Mouse (Mus musculus): ENCODE measurements around the gene Cptp.
A peak's percentile ranks its signal among the peaks of the same experiment; 100 is the strongest.

Gene Cptp

DNA sequence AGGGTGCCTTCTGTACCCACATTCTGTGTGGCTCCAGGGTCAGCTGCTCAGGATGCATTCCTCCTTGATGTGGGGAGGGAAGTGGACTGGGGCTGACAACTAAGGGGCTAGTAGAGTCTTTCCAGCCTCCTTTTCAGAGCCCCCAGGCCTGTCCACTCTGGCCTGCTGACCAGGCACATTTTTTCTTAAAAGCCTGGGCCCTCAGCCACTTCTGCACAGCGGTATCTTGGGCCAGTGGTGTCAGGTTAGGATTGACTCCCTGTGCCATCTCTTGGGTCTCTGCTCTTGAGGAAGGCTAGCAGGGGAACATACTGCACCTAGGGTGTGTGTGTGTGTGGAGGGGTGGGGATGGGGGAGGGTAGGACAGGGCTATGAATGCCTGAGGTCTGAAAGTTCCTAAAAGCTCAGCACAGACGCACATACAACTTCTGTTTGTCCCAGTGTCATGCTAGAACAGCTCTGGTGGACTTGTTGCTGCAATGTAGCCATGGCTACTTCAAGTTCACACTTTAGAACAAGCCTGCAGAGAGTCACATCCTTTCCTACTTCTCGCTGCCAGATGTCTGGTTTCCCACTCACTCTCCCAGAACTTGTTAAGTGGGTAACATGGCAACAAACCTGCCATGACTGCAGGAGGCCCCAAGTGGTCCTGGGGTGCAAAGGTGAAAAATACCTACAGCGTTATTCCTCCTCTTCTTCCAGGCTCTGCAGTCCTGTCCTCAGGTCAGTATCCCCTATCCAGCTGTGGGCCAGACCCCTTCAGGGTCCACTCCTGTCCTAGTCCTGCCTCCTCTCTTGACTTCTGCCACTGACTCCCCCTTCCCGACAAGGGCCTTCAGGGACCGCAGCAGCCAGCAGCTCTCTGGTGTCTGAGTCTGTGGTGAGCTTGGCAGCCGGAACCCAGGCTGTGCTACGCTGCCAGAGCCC lies 28.9 kb downstream of the Cptp start:
- DNase-seq, result no peak

DNA sequence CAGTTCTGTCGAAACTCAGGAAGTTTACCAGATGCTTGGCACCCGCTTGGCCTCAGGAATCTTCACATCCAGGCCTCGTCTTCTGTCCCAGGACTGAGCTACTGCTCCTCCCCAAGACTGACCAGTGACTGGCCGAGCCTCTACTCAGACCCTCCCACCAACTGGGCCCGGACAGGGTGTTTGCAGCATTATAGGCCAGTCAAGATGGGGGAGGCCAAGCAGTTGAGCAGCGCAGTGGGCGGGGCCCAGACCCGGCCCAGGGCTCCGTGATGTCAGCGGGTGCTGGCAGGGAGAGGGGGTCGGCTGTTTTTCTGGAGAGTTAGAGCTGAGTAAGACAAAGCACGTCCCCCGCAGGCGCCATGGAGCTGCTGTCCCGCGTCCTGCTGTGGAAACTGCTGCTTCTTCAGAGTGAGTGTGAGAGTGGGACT lies 29.7 kb downstream of the Cptp start, which contains the start of gene Mxra8:
TSS of gene Mxra8 (plus strand) at position 198 of the 428 bp plus-strand sequence.
- no peak for DNase-seq

DNA sequence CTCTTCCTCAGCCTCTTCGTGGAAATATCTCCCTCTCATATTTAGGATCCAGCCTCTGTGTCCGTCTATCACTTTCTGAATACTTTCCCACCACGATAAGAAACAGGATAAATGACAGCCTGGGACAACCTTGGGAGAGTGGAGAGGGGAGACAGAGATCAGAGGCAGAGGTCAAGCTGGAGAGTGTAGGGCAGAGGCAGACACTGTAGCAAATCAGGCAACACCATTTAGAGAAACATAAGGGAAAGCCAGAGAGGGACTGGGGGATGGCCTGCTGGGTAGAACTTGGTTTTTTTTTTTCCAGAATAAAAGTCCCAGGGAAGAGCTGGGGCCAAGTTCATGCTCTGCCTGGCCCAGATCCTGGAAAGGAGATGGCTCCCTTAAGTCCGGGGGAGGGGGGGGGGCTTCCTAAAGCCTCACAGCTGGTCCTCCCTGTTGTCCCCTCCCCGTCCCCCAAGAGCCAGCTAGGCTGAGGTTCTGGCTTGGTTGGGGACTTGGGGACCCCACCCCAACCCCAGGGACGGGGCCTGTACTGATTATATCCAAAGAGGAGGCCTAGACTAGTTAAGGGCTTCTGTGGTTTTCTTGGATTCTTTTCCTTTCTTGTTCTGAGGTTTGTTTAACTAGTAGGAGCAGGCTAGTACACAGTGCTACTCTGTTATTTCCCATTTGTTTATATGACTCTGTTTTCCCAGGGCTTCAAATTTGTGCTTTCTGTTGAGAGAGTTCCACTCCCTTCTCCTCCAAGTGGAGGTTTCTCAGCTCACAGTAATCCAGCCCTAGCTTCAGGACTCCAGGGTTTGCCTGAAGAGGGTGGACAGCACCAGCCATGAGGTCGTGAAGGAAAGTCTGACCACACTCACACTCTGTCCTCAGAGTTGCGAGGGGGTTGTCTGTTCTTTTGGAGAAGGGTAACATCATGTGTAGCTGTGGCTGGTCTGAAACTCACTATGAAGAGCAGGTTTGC lies 30.8 kb downstream of the Cptp start:
- no peak for DNase-seq

DNA sequence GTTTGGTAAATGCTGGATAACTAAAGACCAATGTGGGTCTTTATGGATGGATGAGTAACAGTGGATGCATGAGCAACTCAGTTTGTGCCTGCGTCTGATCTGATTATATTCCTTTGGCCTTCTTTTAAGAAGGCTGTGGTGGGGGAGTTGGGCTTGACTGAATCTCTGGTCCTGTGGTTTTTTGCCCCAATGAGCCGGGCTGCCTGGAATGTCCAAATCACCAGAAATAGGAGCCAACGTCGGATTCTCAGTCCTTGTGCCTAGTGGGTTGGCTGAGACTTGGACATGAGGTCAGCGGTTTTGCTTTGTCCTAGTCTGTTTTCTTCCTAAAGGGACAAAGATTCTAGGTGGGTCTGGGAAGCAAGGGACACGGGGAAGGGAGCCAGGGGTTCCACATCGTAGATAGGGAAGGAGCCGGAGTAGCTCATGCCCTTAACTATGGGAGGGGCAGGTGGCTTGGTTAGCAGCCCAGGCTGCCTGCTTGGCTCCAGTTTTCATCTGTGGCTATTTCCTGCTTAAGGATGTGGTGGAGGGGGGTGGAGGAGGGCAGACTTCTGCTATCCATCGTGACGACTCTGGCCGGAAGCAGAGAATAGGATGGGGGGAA lies 31.7 kb downstream of the Cptp start:
- no peak for DNase-seq

DNA sequence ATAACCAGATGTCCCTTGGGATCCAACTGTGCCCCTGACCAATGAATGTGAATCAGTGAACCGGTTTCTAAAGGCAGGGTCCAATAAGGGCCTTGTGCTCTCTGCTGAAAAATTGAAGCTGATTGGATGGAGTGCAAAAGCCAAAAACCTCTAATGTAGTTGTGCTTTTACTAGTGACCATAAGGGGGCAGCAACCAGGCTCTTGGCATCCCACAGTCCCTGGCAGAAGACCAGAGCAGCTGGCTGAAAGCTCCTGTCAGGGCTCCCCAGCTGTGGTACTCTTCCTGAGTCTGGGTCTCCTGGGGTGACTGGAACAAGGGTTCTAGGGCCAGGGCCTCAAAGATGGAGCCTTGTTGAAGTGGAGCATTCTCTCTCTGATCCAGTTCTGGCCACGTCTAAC lies 35.4 kb downstream of the Cptp start:
- DNase-seq, result peak; percentile 67

DNA sequence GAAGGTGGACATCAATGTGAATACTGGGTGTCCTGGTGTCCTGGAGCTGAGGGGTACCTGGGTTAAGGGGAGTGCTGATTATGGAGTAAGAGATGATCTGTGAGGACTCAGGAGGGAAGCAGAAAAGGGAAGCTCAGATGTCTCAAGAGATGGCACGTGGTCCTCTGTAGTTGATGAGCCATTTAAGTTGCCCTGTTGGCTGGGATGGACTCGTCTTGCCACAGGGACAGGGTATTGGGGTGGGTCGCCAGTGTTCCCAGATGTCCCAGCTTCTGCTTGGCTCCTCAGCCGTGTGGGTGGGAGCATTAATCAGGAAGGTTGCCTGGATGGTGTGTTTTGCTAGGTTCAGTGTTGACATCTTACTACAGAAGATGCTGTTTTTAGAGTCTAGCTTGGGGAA lies 36.0 kb downstream of the Cptp start:
- DNase-seq, result no peak

DNA sequence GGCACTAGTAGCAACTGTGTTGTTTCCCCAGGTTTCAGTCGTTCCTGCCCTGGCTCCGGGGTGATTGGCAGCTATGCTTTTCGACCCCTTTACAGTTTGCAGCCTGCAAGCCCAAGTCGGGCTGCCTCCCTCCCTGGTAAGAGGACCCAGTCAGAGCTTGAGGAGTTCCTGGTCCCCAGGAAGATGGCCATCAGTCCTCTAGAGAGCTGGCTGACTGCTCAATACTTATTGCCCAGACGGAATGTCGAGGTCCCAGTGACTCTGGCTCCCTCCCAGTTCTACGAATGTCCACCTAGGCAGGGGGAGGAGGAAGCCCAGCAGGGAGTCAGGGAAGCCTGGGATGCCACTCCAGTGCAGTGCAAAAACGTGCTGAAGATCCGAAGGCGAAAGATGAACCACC lies 36.9 kb downstream of the Cptp start:
- no peak for DNase-seq

DNA sequence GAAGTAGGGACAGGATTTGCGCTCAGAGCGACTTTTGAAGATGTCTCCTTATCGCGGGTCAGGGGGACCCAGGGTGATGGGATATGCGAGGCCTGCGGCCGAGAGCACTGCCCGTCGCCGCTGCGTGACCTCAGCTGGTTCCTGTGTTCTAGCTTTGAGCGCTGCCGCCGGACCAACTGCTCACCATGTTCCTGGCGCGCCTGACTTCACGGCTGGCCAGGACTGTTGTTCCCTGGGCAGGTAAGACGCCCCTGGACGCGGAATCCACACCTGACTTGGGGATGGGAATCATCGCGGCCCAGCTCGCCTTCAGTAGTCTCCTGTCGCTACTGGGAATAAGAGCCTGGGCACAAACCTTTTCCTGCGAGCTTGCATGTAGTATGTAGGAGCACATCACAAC lies 37.4 kb downstream of the Cptp start:
- DNase-seq, result no peak

DNA sequence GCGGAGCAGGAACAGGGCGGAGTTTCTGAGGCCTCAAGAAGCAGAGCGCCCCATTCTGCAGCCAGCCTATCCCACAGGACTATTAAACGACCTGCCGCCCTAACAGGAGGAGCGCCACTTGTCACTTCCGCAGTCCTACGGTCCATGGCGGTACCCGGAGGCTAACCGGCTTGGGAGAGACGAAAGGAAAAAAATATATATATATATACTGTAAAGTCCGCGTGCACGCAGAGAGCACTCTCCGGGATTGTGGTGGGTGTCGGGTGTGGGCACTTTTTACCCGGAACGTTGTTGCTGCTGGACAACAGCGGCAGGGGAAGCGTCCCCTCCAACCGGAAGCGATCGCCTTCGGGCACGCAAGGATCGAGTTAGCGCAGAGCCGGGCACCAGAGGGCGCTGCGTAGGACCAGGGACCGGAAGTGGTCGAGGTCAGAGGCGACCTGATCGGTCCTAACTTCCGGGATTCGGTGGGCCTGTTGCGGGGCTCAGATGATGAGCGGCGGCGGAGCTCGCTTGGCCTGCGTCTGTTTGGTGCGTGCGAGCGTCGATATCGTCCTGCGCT lies 38.0 kb downstream of the Cptp start, which contains the start of gene Aurkaip1:
TSS of gene Aurkaip1 (plus strand) at position 68 of the 562 bp plus-strand sequence.
- DNase-seq, result peak; percentile 95

DNA sequence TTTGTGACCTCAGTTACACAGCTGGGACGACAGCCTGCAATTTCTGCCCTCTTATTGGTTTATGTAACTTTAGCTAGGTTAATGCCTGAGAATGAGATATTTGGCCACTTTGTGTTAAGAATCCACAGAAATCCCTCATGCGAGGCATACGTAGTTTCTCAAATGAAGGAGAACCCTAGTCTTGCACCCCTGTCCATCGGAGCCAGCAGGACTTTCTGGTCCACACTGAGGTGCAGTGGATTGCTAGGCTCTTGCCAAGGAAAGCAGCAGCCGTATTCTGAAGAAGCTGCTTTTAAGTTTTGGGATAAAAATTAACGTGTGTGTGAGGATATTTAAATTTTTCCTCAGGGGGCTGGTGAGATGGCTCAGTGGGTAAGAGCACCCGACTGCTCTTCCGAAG lies 38.6 kb downstream of the Cptp start:
- DNase-seq, result no peak

DNA sequence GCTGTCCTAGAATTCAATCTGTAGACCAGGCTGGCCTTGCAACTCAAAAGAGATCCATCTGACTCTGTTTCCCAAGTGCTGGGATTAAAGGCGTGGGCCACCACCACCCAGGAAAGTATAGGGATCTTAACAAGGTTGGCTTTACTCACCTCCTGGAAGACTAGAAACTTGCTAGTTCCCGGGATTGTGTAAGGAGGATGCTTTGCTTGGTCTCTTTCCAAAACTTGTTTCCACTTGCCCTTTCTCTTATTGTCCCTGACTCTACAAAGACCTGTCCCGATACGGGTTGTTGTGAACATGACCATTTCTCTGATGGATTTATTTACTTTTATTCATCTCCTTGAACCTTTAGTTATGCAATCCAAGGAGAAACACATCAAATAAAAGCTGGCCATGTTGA lies 39.4 kb downstream of the Cptp start:
- no peak for DNase-seq

DNA sequence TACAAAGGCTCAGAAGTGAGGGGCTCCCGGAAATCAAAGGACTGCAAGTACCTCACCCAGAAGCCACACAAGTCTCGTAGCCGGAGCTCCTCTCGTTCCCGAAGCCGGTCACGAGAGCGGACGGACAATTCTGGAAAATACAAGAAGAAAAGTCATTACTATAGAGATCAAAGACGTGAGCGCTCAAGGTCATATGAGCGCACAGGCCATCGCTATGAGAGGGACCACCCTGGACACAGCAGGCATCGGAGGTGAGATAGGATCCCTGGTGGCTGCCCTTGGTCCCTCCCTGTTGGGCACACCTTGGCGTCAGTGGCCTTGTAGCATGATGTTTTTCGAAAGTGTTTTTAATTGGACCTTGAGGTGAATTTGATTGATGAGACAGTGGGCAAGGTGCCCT lies 45.8 kb downstream of the Cptp start:
- DNase-seq, result no peak

DNA sequence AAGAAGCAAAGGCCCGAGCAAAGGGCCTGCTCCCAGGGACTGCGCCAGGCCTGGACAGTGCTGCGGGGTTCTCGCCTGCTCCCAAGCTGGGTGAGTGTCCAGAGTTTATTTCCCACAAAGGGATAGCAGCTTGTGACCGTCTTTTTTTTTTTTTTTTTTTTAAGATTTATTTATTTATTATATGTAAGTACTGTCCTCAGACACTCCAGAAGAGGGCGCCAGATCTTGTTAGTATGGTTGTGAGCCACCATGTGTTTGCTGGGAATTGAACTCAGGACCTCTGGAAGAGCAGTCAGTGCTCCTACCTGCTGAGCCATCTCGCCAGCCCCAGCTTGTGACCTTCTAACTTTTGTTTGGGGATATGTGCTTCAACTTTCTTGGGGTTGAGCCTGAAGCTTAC lies 48.2 kb downstream of the Cptp start:
- no peak for DNase-seq

DNA sequence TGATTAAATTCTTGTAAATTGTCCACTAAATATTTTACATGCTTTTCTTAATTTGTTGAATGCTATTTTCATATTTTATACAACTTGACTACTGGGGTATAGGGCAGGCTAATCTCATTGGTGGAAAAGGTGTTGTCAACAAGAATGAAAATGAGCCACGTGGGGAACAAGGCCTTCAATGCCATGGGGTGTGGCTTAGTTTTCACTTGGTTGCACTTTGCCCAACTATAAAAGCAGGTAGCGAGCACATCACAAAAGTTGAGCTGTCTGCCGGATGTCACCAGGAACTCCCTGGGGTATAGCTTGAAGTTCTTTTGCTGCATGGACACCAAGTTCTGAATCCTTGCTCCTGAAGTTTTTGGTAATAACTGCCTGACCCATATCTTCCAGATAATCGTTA lies 51.7 kb downstream of the Cptp start:
- no peak for DNase-seq

Measured in right cerebral cortex, postnatal 25 days (tissue).